Mouse (Mus musculus): ENCODE measurements around the gene Gm26920. TPM values are rescaled to one million over a fixed set of nuclear protein-coding genes. Genes with fewer than 3 reads are reported as not detected.

Gene Gm26920
- total and polyA plus RNA-seq, 3 experiments = not detected

GRCm38 (mm10) chr7:30023324-30023723 lies 66.9 kb downstream of the Gm26920 start:
- dilution Hi-C loops (cut with MboI; ENCODE audit: extremely low pct_ligation_motif_present, extremely low pct_unique_long_range_greater_than_20kb, low sequenced_read_pairs) (no loop called here), in situ Hi-C loops (cut with MboI; ENCODE audit: low pct_ligation_motif_present, low pct_unique_long_range_greater_than_20kb, low sequenced_read_pairs) (no loop called here)
- TF ChIP-seq MEF2A (IDR thresholded peaks at IDR 0.05; ENCODE audit: borderline replicate concordance, low read depth, low read length) = no peak
- TF ChIP-seq NELFE (IDR thresholded peaks at IDR 0.05; ENCODE audit: low read depth, low read length) = no peak
- no peak for TF ChIP-seq BHLHE40 (IDR thresholded peaks at IDR 0.05; ENCODE audit: low read depth, low read length)
- no peak for TF ChIP-seq EP300 (IDR thresholded peaks at IDR 0.05; ENCODE audit: low read length)
- no peak for TF ChIP-seq IRF4 (IDR thresholded peaks at IDR 0.05; ENCODE audit: low read depth, low read length)
- TF ChIP-seq NRF1 (IDR thresholded peaks at IDR 0.05; ENCODE audit: low read depth, low read length) = no peak
- no peak for TF ChIP-seq TCF12 (IDR thresholded peaks at IDR 0.05; ENCODE audit: low read depth, low read length)
- TF ChIP-seq E2F4 (IDR thresholded peaks at IDR 0.05; ENCODE audit: insufficient replicate concordance, low read depth, low read length) = no peak
- no peak for TF ChIP-seq ETS1 (conservative IDR thresholded peaks at IDR 0.05; ENCODE audit: low read depth, low read length)
- TF ChIP-seq POLR2AphosphoS2 (IDR thresholded peaks at IDR 0.05; ENCODE audit: low read depth, low read length) = no peak
- TF ChIP-seq SMC3 (IDR thresholded peaks at IDR 0.05; ENCODE audit: low read depth, low read length) = no peak
- DNase-seq (ENCODE audit: extremely low read depth) = no peak
- no peaks in the 10 kb centered on the region for H3K4me1 ChIP-seq (ENCODE audit: control insufficient read depth in 1 of 2, insufficient read depth in 2 of 2)
- no peak overlapping the region for H3K4me3 ChIP-seq (replicated peaks in 1 of 3; ENCODE audit: low read depth in 2 of 3, low read length in 2 of 3, poor library complexity in 1 of 3)
- no peak overlapping the region for H3K9ac ChIP-seq (ENCODE audit: insufficient read depth, low read depth)
- H3K79me2 ChIP-seq (replicated peaks; ENCODE audit: control insufficient read depth, extremely low read depth, insufficient read depth, poor library complexity, severe bottlenecking) = no peaks in the 10 kb centered on the region
- H3K27me3 ChIP-seq (replicated peaks) = no peaks in the 10 kb centered on the region
- H3K27ac ChIP-seq (ENCODE audit: insufficient read depth, low read depth) = no peak overlapping the region
- H3K36me3 ChIP-seq (replicated peaks in 1 of 2; ENCODE audit: control insufficient read depth in 1 of 2, insufficient read depth in 1 of 2, low read length in 1 of 2) = peaks cover 59 to 86% of the 10 kb centered on the region in 2 experiments
- no peaks in the 10 kb centered on the region for H3K9me3 ChIP-seq (replicated peaks; ENCODE audit: low read length)
- no peak overlapping the region for H3K4me2 ChIP-seq (ENCODE audit: insufficient read depth, low read depth, poor library complexity, severe bottlenecking)

DNA sequence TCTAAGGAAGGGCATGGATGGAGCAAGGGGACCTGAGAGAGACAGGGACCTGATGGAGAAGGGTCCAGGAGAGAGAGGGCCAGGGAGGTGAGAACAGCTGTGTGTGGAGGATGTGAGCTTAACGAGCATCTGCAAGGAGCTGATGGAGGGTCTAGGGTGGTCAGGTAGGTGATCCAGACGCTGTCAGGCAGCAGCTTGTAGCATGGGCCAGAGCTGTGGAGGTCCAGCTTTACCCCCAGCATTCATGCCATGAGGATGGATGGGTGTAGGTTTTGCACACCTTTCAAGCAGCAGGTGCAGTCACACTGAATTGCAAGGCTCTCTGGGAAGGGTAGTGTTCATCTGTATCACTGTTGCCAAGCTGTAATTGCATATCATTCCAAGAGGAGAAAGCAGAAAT lies 70.7 kb downstream of the Gm26920 start:
- Histone ChIP-seq H3K9ac (ENCODE audit: insufficient read depth, low read depth) (no peak overlapping the region), H3K4me2 (ENCODE audit: insufficient read depth, low read depth, poor library complexity, severe bottlenecking) (no peak overlapping the region), H3K9me3 (replicated peaks; ENCODE audit: low read length) (no peaks in the 10 kb centered on the region), H3K79me2 (replicated peaks; ENCODE audit: control insufficient read depth, extremely low read depth, insufficient read depth, poor library complexity, severe bottlenecking) (no peaks in the 10 kb centered on the region; the same call in 1 of the 2 replicates), H3K27ac (ENCODE audit: insufficient read depth, low read depth) (no peak overlapping the region), H3K36me3 (replicated peaks in 1 of 2; ENCODE audit: control insufficient read depth in 1 of 2, insufficient read depth in 1 of 2, low read length in 1 of 2) (peaks cover 68 to 91% of the 10 kb centered on the region in 2 experiments), H3K4me3 (replicated peaks in 1 of 3; ENCODE audit: low read depth in 2 of 3, low read length in 2 of 3, poor library complexity in 1 of 3) (no peak overlapping the region), H3K4me1 (ENCODE audit: control insufficient read depth in 1 of 2, insufficient read depth in 2 of 2) (no peaks in the 10 kb centered on the region), H3K27me3 (replicated peaks) (no peaks in the 10 kb centered on the region)
- in situ Hi-C loops (cut with MboI; ENCODE audit: low pct_ligation_motif_present, low pct_unique_long_range_greater_than_20kb, low sequenced_read_pairs) (no loop called here), dilution Hi-C loops (cut with MboI; ENCODE audit: extremely low pct_ligation_motif_present, extremely low pct_unique_long_range_greater_than_20kb, low sequenced_read_pairs) (no loop called here)
- no peak for DNase-seq (ENCODE audit: extremely low read depth)
- TF ChIP-seq TCF12 (IDR thresholded peaks at IDR 0.05; ENCODE audit: low read depth, low read length) = no peak
- no peak for TF ChIP-seq USF2 (conservative IDR thresholded peaks at IDR 0.05; ENCODE audit: low read depth, low read length)
- TF ChIP-seq USF1 (IDR thresholded peaks at IDR 0.05; ENCODE audit: low read depth, low read length) = no peak
- TF ChIP-seq TBP (conservative IDR thresholded peaks at IDR 0.05; ENCODE audit: low read depth, low read length) = no peak
- TF ChIP-seq UBTF (IDR thresholded peaks at IDR 0.05; ENCODE audit: low read depth, low read length) = no peak
- no peak for TF ChIP-seq SMC3 (IDR thresholded peaks at IDR 0.05; ENCODE audit: low read depth, low read length)
- TF ChIP-seq E2F4 (IDR thresholded peaks at IDR 0.05; ENCODE audit: insufficient replicate concordance, low read depth, low read length) = no peak
- no peak for TF ChIP-seq MAFK (IDR thresholded peaks at IDR 0.05; ENCODE audit: insufficient replicate concordance, low read length)
- no peak for TF ChIP-seq ELF1 (IDR thresholded peaks at IDR 0.05; ENCODE audit: low read depth, low read length)
- TF ChIP-seq BHLHE40 (IDR thresholded peaks at IDR 0.05; ENCODE audit: low read depth, low read length) = no peak
- no peak for TF ChIP-seq NELFE (IDR thresholded peaks at IDR 0.05; ENCODE audit: low read depth, low read length)
- TF ChIP-seq MEF2A (IDR thresholded peaks at IDR 0.05; ENCODE audit: borderline replicate concordance, low read depth, low read length) = no peak
- no peak for TF ChIP-seq JUN (IDR thresholded peaks at IDR 0.05; ENCODE audit: insufficient read depth, low read depth, low read length)
- TF ChIP-seq CHD2 (IDR thresholded peaks at IDR 0.05; ENCODE audit: low read length) = no peak
- no peak for TF ChIP-seq POLR2A (IDR thresholded peaks at IDR 0.05; ENCODE audit: low read depth, low read length)
- TF ChIP-seq PAX5 (IDR thresholded peaks at IDR 0.05; ENCODE audit: low read length) = no peak
- no peak for TF ChIP-seq MXI1 (IDR thresholded peaks at IDR 0.05; ENCODE audit: low read depth, low read length)
